Mouse (Mus musculus): ENCODE data around the gene Setd4. TPM values are rescaled to one million over a fixed set of nuclear protein-coding genes. Genes with fewer than 3 reads are reported as not detected.
A peak's percentile ranks its signal among the peaks of the same experiment; 100 is the strongest.
"Not testable (repeated sequence)": the region's sequence is repeated elsewhere in the genome, so short reads cannot be mapped to it uniquely, and the experiment has no call there.

Setd4 gene
- total RNA-seq (2015; ENCODE audit: low replicate concordance) (27.7 and 32.8 TPM in 2 replicates), total RNA-seq (2017; ENCODE audit: low replicate concordance) (5.9 and 8.1 TPM in 2 replicates)

DNA sequence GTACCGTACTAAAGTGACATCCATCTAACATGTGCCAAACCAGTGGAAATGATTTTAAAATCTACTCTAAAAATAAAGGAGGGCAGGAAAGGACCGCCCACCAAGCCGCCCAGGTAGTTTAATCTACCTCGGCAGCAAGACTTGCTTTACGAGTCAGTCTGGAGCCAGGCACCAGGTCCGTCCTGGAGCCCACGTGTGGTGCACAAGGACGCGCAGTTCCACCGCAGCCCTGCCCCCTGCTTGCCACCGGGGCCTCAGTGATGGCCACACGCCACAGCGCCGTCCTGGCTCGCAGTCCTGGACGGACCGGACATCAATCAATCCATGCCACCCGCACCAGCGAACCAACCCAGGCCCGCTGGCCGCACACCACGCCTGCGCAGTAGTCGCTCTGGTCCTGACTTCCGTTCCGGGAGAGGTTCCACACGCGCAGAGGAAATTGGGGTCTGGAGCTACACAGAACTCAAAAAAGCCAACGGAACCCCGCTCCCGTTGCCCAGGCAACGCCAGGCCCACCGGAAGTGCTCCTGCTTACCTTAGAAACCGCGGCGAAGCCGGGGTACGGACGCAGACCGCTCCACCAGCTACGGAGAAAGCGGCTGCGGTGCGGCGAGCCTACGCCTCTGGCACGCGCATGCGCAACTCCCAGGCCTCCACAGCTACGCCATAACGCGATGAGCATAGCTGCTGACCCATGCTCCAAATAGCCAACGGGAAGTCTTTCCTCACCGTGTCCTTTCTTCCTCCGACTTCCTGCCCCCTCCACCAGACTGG is at the start of gene Setd4:
Gene Setd4, minus strand, starts transcription at position 625 of the 774 bp plus-strand sequence.
- peak; percentile 85 for ATAC-seq (replicated peaks; ENCODE audit: low FRiP score, poor library complexity, severe bottlenecking)

GRCm38 (mm10) chr16:93648441-93649183 is 44.7 kb upstream of the Setd4 start:
- no peak for ATAC-seq (replicated peaks; ENCODE audit: low FRiP score, poor library complexity, severe bottlenecking)

GRCm38 (mm10) chr16:93644006-93644405 is 40.1 kb upstream of the Setd4 start:
- no peak for ATAC-seq (replicated peaks; ENCODE audit: low FRiP score, poor library complexity, severe bottlenecking)

GRCm38 (mm10) chr16:93627761-93628400 is 24.0 kb upstream of the Setd4 start, which contains the start of gene Gm5678:
Gene Gm5678 (plus strand): TSS chr16:93628097.
- no peak for ATAC-seq (replicated peaks; ENCODE audit: low FRiP score, poor library complexity, severe bottlenecking)

DNA sequence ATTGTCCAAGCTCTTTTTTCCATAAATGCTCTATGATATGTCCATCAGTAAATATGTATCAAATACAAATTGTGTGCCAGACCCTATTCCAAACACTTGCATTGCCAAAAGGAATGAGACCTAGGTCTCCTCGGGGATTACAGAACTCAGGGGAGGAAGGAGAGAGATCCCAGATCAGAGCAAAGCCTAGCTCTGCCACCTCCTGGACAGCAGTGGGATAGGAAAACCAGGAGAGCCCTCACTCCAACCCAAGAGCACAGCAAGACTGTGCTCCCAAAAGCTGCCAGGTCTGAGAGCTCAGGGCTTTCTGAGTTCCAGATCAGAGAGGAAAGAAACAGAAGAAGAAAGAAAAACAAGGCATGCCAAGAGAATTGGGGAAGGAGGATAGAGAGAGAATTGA is 22.9 kb upstream of the Setd4 start:
- no peak for ATAC-seq (replicated peaks; ENCODE audit: low FRiP score, poor library complexity, severe bottlenecking)

DNA sequence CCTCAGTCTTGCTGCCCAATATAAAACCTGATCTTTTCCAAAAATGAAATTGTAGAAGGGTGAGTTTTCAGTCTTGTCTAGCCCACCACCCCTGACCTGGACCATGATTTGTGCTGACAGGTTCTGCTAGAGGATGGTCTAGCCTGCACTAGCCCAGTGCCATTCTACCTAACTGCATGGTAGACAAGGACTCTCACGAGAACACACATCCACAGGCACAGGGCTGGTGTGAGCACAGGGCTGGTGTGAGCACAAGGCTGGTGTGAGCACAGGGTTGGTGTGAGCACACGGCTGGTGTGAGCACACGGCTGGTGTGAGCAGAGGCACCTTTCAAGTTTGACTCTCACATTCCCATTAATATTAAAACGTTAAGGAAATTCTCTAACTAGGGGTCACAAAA is 20.8 kb upstream of the Setd4 start:
- ATAC-seq (replicated peaks; ENCODE audit: low FRiP score, poor library complexity, severe bottlenecking) = 0 out of 2 replicates have a peak, but pooled peaks have one; percentile 30

GRCm38 (mm10) chr16:93623759-93624158 is 19.9 kb upstream of the Setd4 start:
- not testable (repeated sequence) for ATAC-seq (replicated peaks; ENCODE audit: low FRiP score, poor library complexity, severe bottlenecking)

GRCm38 (mm10) chr16:93615118-93615870 is 11.4 kb upstream of the Setd4 start:
- ATAC-seq (replicated peaks; ENCODE audit: low FRiP score, poor library complexity, severe bottlenecking) = peak; percentile 97

DNA sequence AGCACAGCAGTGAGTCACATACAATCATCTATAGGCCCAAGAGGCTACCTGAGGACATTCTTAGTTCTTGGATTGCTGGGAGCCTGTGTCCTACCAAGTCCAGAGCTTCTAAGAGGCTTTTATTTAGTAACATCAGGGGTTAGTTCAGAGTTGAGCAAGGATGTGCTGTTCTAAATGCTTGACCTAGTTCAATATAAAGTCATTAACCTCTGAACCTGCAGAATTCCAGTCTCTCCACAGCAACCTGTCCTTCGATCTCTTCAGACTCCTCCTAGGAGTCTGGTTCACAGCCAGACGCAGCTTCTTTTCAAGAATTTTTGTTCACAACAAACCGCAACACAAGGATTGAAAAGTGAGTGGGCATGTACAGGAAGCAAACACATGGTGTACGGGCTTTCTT is 7.1 kb upstream of the Setd4 start:
- no peak for ATAC-seq (replicated peaks; ENCODE audit: low FRiP score, poor library complexity, severe bottlenecking)

- ATAC-seq (replicated peaks; ENCODE audit: low FRiP score, poor library complexity, severe bottlenecking) = no peak
Observed at GRCm38 (mm10) chr16:93609796-93610195, 5.9 kb upstream of the Setd4 start.

DNA sequence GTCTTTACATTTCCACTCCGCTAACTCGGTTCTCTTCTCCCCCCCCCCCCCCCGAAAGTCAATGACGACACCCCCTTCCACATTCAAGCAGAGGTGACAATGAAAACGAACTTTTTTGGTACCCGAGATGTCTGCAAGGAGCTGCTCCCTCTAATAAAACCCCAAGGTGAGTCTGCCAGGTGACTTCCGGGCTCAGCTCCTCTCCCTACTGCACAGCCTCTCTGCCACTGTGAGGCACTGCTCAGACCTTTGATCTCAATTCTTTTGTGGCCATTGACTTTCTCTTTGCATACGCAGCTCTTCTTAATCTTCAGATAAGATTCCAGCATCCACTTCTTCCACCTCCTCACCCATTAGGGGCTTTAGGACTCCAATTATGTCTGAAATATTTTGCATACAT is 4.9 kb upstream of the Setd4 start:
- ATAC-seq (replicated peaks; ENCODE audit: low FRiP score, poor library complexity, severe bottlenecking) = no peak

- peak; percentile 68 for ATAC-seq (replicated peaks; ENCODE audit: low FRiP score, poor library complexity, severe bottlenecking)
Observed at GRCm38 (mm10) chr16:93607669-93608101, 3.8 kb upstream of the Setd4 start.

GRCm38 (mm10) chr16:93606146-93606545 is 2.3 kb upstream of the Setd4 start:
- ATAC-seq (replicated peaks; ENCODE audit: low FRiP score, poor library complexity, severe bottlenecking) = no peak

- ATAC-seq (replicated peaks; ENCODE audit: low FRiP score, poor library complexity, severe bottlenecking) = no peak
Observed at GRCm38 (mm10) chr16:93605553-93605952, 1.7 kb upstream of the Setd4 start, which contains the start of gene Cbr1. Gene Cbr1 (plus strand): TSS chr16:93605853.

- no peak for ATAC-seq (replicated peaks; ENCODE audit: low FRiP score, poor library complexity, severe bottlenecking)
Observed at GRCm38 (mm10) chr16:93604481-93604969, 662 bp upstream of the Setd4 start.

GRCm38 (mm10) chr16:93599461-93599860 is 4.4 kb downstream of the Setd4 start:
- ATAC-seq (replicated peaks; ENCODE audit: low FRiP score, poor library complexity, severe bottlenecking) = peak; percentile 42; the same call in 1 of the 2 replicates

DNA sequence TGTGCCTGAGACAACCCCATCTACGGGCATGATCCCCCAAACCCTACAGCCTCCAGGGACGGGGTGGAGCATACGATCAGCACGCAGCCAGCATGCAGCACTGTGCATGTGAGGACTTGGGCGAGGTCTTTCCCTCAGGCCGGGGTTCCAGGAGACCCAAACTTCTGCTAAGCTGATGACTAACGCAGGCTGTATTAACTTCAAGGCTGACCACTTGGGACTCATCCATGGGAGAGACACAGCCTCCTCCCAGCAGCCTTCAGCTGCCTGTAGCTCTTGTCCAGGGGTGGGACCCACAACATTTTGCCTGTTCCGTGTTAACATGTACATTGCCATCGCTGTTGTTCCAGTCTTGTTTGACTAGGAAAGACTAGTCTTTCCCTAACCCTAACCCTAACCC is 6.3 kb downstream of the Setd4 start:
- ATAC-seq (replicated peaks; ENCODE audit: low FRiP score, poor library complexity, severe bottlenecking) = no peak

- no peak for ATAC-seq (replicated peaks; ENCODE audit: low FRiP score, poor library complexity, severe bottlenecking)
Observed at GRCm38 (mm10) chr16:93596807-93597206, 7.1 kb downstream of the Setd4 start.

- ATAC-seq (replicated peaks; ENCODE audit: low FRiP score, poor library complexity, severe bottlenecking) = no peak
Observed at GRCm38 (mm10) chr16:93595766-93596165, 8.1 kb downstream of the Setd4 start.

All from erythroid progenitor cell, adult 5-6 weeks (primary cell).